Mouse (Mus musculus): Measurements from ENCODE around the gene Atp1b1. TPM values are rescaled to one million over a fixed set of nuclear protein-coding genes. Genes with fewer than 3 reads are reported as not detected.

The Atp1b1 gene
- 0.79 TPM for polyA plus RNA-seq (2017; shearing (Covaris generic))

DNA sequence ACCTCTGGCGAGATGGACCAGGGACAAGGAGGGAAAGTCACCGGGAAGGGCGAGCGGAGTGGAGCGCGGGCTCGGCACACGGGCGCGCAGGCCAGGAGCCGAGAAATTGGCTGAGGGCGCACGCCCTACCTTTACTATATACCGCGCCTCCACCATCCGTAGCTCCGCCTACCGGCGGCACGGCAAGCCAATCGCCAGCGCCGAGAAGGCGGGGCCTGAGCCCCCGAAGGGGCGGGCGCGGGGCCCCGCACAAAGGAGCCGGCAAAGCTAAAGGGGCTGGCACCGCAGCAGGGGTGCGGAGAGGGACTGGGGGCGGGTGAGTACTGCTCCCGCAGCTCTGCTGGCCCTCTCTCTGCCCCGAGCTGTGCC, at the start of gene Atp1b1:
Atp1b1 (minus strand) TSS at position 111 of the 369 bp plus-strand sequence.

Other genes starting within 250 kb of the Atp1b1 start
- gene Slc19a2, start 209.3 kb downstream of the Atp1b1 start, polyA plus RNA-seq (2017; shearing (Covaris generic)) = 10.7 TPM
- gene Ccdc181, start 182.8 kb downstream of the Atp1b1 start, polyA plus RNA-seq (2017; shearing (Covaris generic)) = 4.0 TPM
- 6.4 TPM for gene Nme7, start 154.2 kb downstream of the Atp1b1 start, polyA plus RNA-seq (2017; shearing (Covaris generic))
- gene Blzf1, start 150.9 kb downstream of the Atp1b1 start, polyA plus RNA-seq (2017; shearing (Covaris generic)) = 12.8 TPM